Mouse (Mus musculus) CH12F3 (cell line): ENCODE data around the gene S100a10.

Experiments used
- in situ Hi-C: fragments of 300-500 bp; cut with MboI; formaldehyde crosslinking; loops from 2 replicates; pipeline ENCODE4 v1.14.3; 2020; ENCODE audit warnings: low sequenced_read_pairs

Gene S100a10

GRCm38 (mm10) chr3:93554981-93555877 lies at the start of gene S100a10:
TSS of gene S100a10 (plus strand) at chr3:93555080.
- in situ Hi-C loops, result no loop called here

GRCm38 (mm10) chr3:93505960-93506863 lies 48.7 kb upstream of the S100a10 start:
- in situ Hi-C loops, result no loop called here

- in situ Hi-C loops, result no loop called here
Measured at GRCm38 (mm10) chr3:93506881-93507325, 48.0 kb upstream of the S100a10 start.

- in situ Hi-C loops, result no loop called here
Measured at GRCm38 (mm10) chr3:93509301-93509700, 45.6 kb upstream of the S100a10 start.

GRCm38 (mm10) chr3:93511036-93511435 lies 43.8 kb upstream of the S100a10 start:
- in situ Hi-C loops, result no loop called here

- in situ Hi-C loops, result no loop called here
Measured at GRCm38 (mm10) chr3:93511801-93512200, 43.1 kb upstream of the S100a10 start.

GRCm38 (mm10) chr3:93512386-93513101 lies 42.3 kb upstream of the S100a10 start:
- in situ Hi-C loops, result no loop called here

- in situ Hi-C loops, result no loop called here
Measured at GRCm38 (mm10) chr3:93514628-93515027, 40.3 kb upstream of the S100a10 start.

GRCm38 (mm10) chr3:93517343-93517742 lies 37.5 kb upstream of the S100a10 start:
- in situ Hi-C loops, result no loop called here

- in situ Hi-C loops, result no loop called here
Measured at GRCm38 (mm10) chr3:93519856-93520329, 35.0 kb upstream of the S100a10 start.

GRCm38 (mm10) chr3:93520330-93521193 lies 34.3 kb upstream of the S100a10 start, which contains the start of gene S100a11:
TSS of gene S100a11 (plus strand) at chr3:93520488.
- in situ Hi-C loops, result no loop called here

GRCm38 (mm10) chr3:93521462-93522057 lies 33.3 kb upstream of the S100a10 start:
- in situ Hi-C loops, result no loop called here

- in situ Hi-C loops, result no loop called here
Measured at GRCm38 (mm10) chr3:93522611-93523010, 32.3 kb upstream of the S100a10 start.

- in situ Hi-C loops, result no loop called here
Measured at GRCm38 (mm10) chr3:93527300-93527699, 27.6 kb upstream of the S100a10 start.

GRCm38 (mm10) chr3:93528807-93529206 lies 26.1 kb upstream of the S100a10 start:
- in situ Hi-C loops, result no loop called here

- in situ Hi-C loops, result no loop called here
Measured at GRCm38 (mm10) chr3:93537068-93537576, 17.8 kb upstream of the S100a10 start.

GRCm38 (mm10) chr3:93538486-93538885 lies 16.4 kb upstream of the S100a10 start:
- in situ Hi-C loops, result no loop called here

GRCm38 (mm10) chr3:93541501-93541900 lies 13.4 kb upstream of the S100a10 start:
- in situ Hi-C loops, result loop anchor here (10.0 kb wide), 1 partner anchor 63 kb away; no protein-coding TSS in a partner anchor

- in situ Hi-C loops, result loop anchor here (10.0 kb wide), 1 partner anchor 61 kb away; no protein-coding TSS in a partner anchor
Measured at GRCm38 (mm10) chr3:93544170-93544569, 10.7 kb upstream of the S100a10 start.
